Mouse (Mus musculus) liver, postnatal 0 days (tissue): Measurements from ENCODE around the gene Ccdc63.

Experiments
- CTCF ChIP-seq: sonication (generic); IDR thresholded peaks from 2 replicates; pipeline ENCODE4 v1.5.1; 2016; ENCODE audit warnings: antibody characterized with exemption, low read depth
- EP300 ChIP-seq: IDR thresholded peaks from 2 replicates; pipeline ENCODE4 v1.6.1; 2016; ENCODE audit warnings: antibody characterized with exemption, low read depth, mild to moderate bottlenecking

GRCm38 (mm10) chr5:122145381-122146055, 4.9 kb upstream of the Ccdc63 start:
- TF ChIP-seq CTCF, result peak; percentile 16; the same call in 1 of the 2 replicates
- no peak for TF ChIP-seq EP300
